Mouse (Mus musculus) small intestine, adult 2 months (tissue): ENCODE measurements around the gene Tbc1d13.

Source experiments
- CTCF ChIP-seq: fragments of 200-500 bp; IDR thresholded peaks from 2 replicates; pipeline ENCODE4 v1.5.1; 2012; ENCODE audit warnings: low read depth, mild to moderate bottlenecking, control low read depth, inconsistent platforms, low read length, moderate library complexity, mixed read lengths; ENCODE audit not compliant: insufficient replicate concordance, insufficient read length; ENCODE audit errors: extremely low read depth
- POLR2A ChIP-seq: fragments of 200-500 bp; IDR thresholded peaks from 2 replicates; pipeline ENCODE4 v1.6.1; 2012; ENCODE audit warnings: low read depth, mild to moderate bottlenecking, control low read depth, inconsistent platforms, low read length, moderate library complexity

- TF ChIP-seq POLR2A (no peak), CTCF (no peak)
Measured at GRCm38 (mm10) chr2:30107646-30108045, 25.9 kb upstream of the Tbc1d13 start.
